Mouse (Mus musculus) frontal cortex, adult (tissue): ENCODE results near the gene Rpl41.
A peak's percentile ranks its signal among the peaks of the same experiment; 100 is the strongest.

Source experiments
- ATAC-seq: cut with Nextera tagmentation; 2 replicates; pipeline ENCODE4 v1.9.2; 2017; ENCODE audit warnings: mild to moderate bottlenecking, moderate library complexity, mixed read lengths; ENCODE audit not compliant: low TSS enrichment

Rpl41 gene

GRCm38 (mm10) chr10:128548947-128549681, at the start of gene Rpl41:
TSS of gene Rpl41 (minus strand) at chr10:128549305.
- peak; percentile 80 for ATAC-seq

- ATAC-seq: no peak
These were observed 49.4 kb upstream of the Rpl41 start for GRCm38 (mm10) chr10:128598476-128598875.

- no peak for ATAC-seq
These were observed 43.7 kb upstream of the Rpl41 start for GRCm38 (mm10) chr10:128592797-128593196.

GRCm38 (mm10) chr10:128591436-128591835, 42.3 kb upstream of the Rpl41 start:
- no peak for ATAC-seq

GRCm38 (mm10) chr10:128590193-128590690, 41.1 kb upstream of the Rpl41 start:
- peak; percentile 62; the same call in 1 of the 2 replicates for ATAC-seq

- peak; percentile 35; the same call in 1 of the 2 replicates for ATAC-seq
These were observed 40.5 kb upstream of the Rpl41 start, which contains the start of gene Erbb3 for GRCm38 (mm10) chr10:128589464-128590192. TSS of gene Erbb3 (minus strand) at chr10:128589652.

- ATAC-seq: no peak
These were observed 39.8 kb upstream of the Rpl41 start for GRCm38 (mm10) chr10:128588775-128589463.

- no peak for ATAC-seq
These were observed 39.0 kb upstream of the Rpl41 start for GRCm38 (mm10) chr10:128588136-128588535.

- ATAC-seq: no peak
These were observed 38.6 kb upstream of the Rpl41 start for GRCm38 (mm10) chr10:128587697-128588096.

GRCm38 (mm10) chr10:128587120-128587519, 38.0 kb upstream of the Rpl41 start:
- no peak for ATAC-seq

GRCm38 (mm10) chr10:128586546-128586945, 37.4 kb upstream of the Rpl41 start:
- 0 out of 2 replicates have a peak, but pooled peaks have one; percentile 16 for ATAC-seq

- no peak for ATAC-seq
These were observed 35.3 kb upstream of the Rpl41 start for GRCm38 (mm10) chr10:128584386-128584785.

GRCm38 (mm10) chr10:128583644-128584043, 34.5 kb upstream of the Rpl41 start:
- ATAC-seq: 0 out of 2 replicates have a peak, but pooled peaks have one; percentile 29

- no peak for ATAC-seq
These were observed 30.6 kb upstream of the Rpl41 start for GRCm38 (mm10) chr10:128579731-128580130.

GRCm38 (mm10) chr10:128579298-128579697, 30.2 kb upstream of the Rpl41 start:
- ATAC-seq: no peak

GRCm38 (mm10) chr10:128578330-128578729, 29.2 kb upstream of the Rpl41 start:
- no peak for ATAC-seq

- ATAC-seq: no peak
These were observed 26.0 kb upstream of the Rpl41 start for GRCm38 (mm10) chr10:128575063-128575462.

- peak; percentile 96 for ATAC-seq
These were observed 16.9 kb upstream of the Rpl41 start, which contains the start of gene Pa2g4 for GRCm38 (mm10) chr10:128565788-128566531. TSS of gene Pa2g4 (minus strand) at chr10:128565987.

GRCm38 (mm10) chr10:128565206-128565787, 16.2 kb upstream of the Rpl41 start:
- peak; percentile 20; the same call in 1 of the 2 replicates for ATAC-seq

- ATAC-seq: no peak
These were observed 14.4 kb upstream of the Rpl41 start for GRCm38 (mm10) chr10:128563544-128563943.

- no peak for ATAC-seq
These were observed 7.9 kb upstream of the Rpl41 start for GRCm38 (mm10) chr10:128556963-128557362.
